Mouse (Mus musculus) cerebellum, adult 9-10 months (tissue): ENCODE measurements around the gene Syngr4.

Experiments
- DNase-seq: peaks from one replicate; pipeline ENCODE4 v3.0.0; 2022

The Syngr4 gene

GRCm38 (mm10) chr7:45865925-45866910 lies 30.3 kb downstream of the Syngr4 start:
- peak; percentile 65 for DNase-seq

- no peak for DNase-seq
Measured at GRCm38 (mm10) chr7:45864435-45864834, 32.1 kb downstream of the Syngr4 start.

GRCm38 (mm10) chr7:45862804-45863203 lies 33.7 kb downstream of the Syngr4 start:
- DNase-seq = no peak

- no peak for DNase-seq
Measured at GRCm38 (mm10) chr7:45859008-45859407, 37.5 kb downstream of the Syngr4 start.

GRCm38 (mm10) chr7:45856950-45857901 lies 39.3 kb downstream of the Syngr4 start:
- peak; percentile 77 for DNase-seq

GRCm38 (mm10) chr7:45853089-45853488 lies 43.4 kb downstream of the Syngr4 start:
- no peak for DNase-seq

GRCm38 (mm10) chr7:45850661-45851060 lies 45.9 kb downstream of the Syngr4 start:
- no peak for DNase-seq

- DNase-seq = no peak
Measured at GRCm38 (mm10) chr7:45848447-45849027, 48.0 kb downstream of the Syngr4 start.

- DNase-seq = no peak
Measured at GRCm38 (mm10) chr7:45842950-45843744, 53.4 kb downstream of the Syngr4 start.
